Mouse (Mus musculus) brain, embryonic 14.5 days (tissue): ENCODE measurements at regions not wholly inside any gene's neighbourhood (a gene's known extent, or its start where the extent isn't known, plus 50 kb on each side); places are given as distances from the start of the nearest gene placed in this dataset.

Experiments used
- DNase-seq: peaks from one replicate; pipeline ENCODE4 v3.0.0-alpha.2; 2011; ENCODE audit warnings: low read depth
- CTCF ChIP-seq: fragments of 200-500 bp; IDR thresholded peaks from 2 replicates; pipeline ENCODE4 v1.5.1; 2012; ENCODE audit warnings: inconsistent platforms, mild to moderate bottlenecking, moderate library complexity, borderline replicate concordance; ENCODE audit not compliant: insufficient read depth, insufficient read length; ENCODE audit errors: extremely low read depth
- POLR2A ChIP-seq: fragments of 200-500 bp; IDR thresholded peaks from 2 replicates; pipeline ENCODE4 v1.6.1; 2012; ENCODE audit warnings: mild to moderate bottlenecking, inconsistent platforms, borderline replicate concordance; ENCODE audit not compliant: poor library complexity, insufficient read depth, insufficient read length, severe bottlenecking; ENCODE audit errors: extremely low read depth

GRCm38 (mm10) chr10:87329471-87329870, 164.0 kb downstream of the Ascl1 start:
- DNase-seq = no peak
- TF ChIP-seq CTCF = no peak
- TF ChIP-seq POLR2A = no peak

- DNase-seq = no peak
- no peak for TF ChIP-seq POLR2A
- no peak for TF ChIP-seq CTCF
Measured at GRCm38 (mm10) chr10:87325769-87326168, 167.7 kb downstream of the Ascl1 start.

GRCm38 (mm10) chr10:87325143-87325542, 168.3 kb downstream of the Ascl1 start:
- peak; percentile 71 for DNase-seq
- no peak for TF ChIP-seq CTCF
- TF ChIP-seq POLR2A = no peak

GRCm38 (mm10) chr10:87309601-87310062, 183.8 kb downstream of the Ascl1 start:
- peak; percentile 64 for DNase-seq
- TF ChIP-seq CTCF = no peak
- no peak for TF ChIP-seq POLR2A

- no peak for TF ChIP-seq POLR2A
- TF ChIP-seq CTCF = no peak
- DNase-seq = peak; percentile 54
Measured at GRCm38 (mm10) chr10:87308815-87309396, 184.6 kb downstream of the Ascl1 start.

GRCm38 (mm10) chr10:87297166-87297565, 196.3 kb downstream of the Ascl1 start:
- DNase-seq = no peak
- TF ChIP-seq POLR2A = no peak
- TF ChIP-seq CTCF = no peak

- DNase-seq = peak; percentile 37
- no peak for TF ChIP-seq POLR2A
Measured at GRCm38 (mm10) chr10:87293317-87293716, 200.1 kb downstream of the Ascl1 start.

- peak; percentile 63 for DNase-seq
Measured at GRCm38 (mm10) chr10:87286831-87287230, 206.6 kb downstream of the Ascl1 start.

GRCm38 (mm10) chr10:87284296-87284695, 209.2 kb downstream of the Ascl1 start:
- TF ChIP-seq CTCF = no peak
- TF ChIP-seq POLR2A = no peak
- peak; percentile 71 for DNase-seq

More at GRCm38 (mm10) chr10:87286831-87287230, 206.6 kb downstream of the Ascl1 start:
- TF ChIP-seq CTCF = no peak
- TF ChIP-seq POLR2A = no peak
